Mouse (Mus musculus) limb, embryonic 10.5 days (tissue): ENCODE data around the gene 2810408A11Rik. TPM values are rescaled to one million over a fixed set of nuclear protein-coding genes. Genes with fewer than 3 reads are reported as not detected.
"Not testable (repeated sequence)": the region's sequence is repeated elsewhere in the genome, so short reads cannot be mapped to it uniquely, and the experiment has no call there.

Source experiments
- DNase-seq: peaks from one replicate; pipeline ENCODE4 v3.0.0-alpha.2; 2017; ENCODE audit warnings: low spot score
- H3K27ac ChIP-seq: fragments of 300-500 bp; sonication (generic); 2 replicates; pipeline ENCODE4 v1.5.1; 2016; ENCODE audit warnings: mild to moderate bottlenecking
- H3K27me3 ChIP-seq: fragments of 300-500 bp; sonication (generic); 2 replicates; pipeline ENCODE4 v1.6.1; 2016; ENCODE audit warnings: low read depth, mild to moderate bottlenecking; ENCODE audit not compliant: poor library complexity, severe bottlenecking
- H3K36me3 ChIP-seq: fragments of 300-500 bp; sonication (generic); 2 replicates; pipeline ENCODE4 v1.6.1; 2016; ENCODE audit warnings: mild to moderate bottlenecking, moderate library complexity
- H3K4me1 ChIP-seq: fragments of 300-500 bp; sonication (generic); 2 replicates; pipeline ENCODE4 v1.6.1; 2016
- H3K4me3 ChIP-seq: fragments of 300-500 bp; sonication (generic); 2 replicates; pipeline ENCODE4 v1.5.1; 2016; ENCODE audit warnings: mild to moderate bottlenecking, moderate library complexity
- H3K9me3 ChIP-seq: fragments of 300-500 bp; sonication (generic); replicated peaks from 2 replicates; pipeline ENCODE4 v1.6.1; 2016; ENCODE audit warnings: mild to moderate bottlenecking
- WGBS: fragments of 180-500 bp; shearing (Covaris S2); methylation state at CpG from one replicate; pipeline ENCODE4 v1.1.7; 2016; 5-methylcytosine and 5-hydroxymethylcytosine counted together
- polyA plus RNA-seq: library from polyadenylated mRNA; unstranded; fragments of >200 nt; fragmentation: Nextera tagmentation; extraction: Ambion mirVana; gene quantifications from 2 replicates; pipeline ENCODE4 v1.2.1, GENCODE M21; 2016

The 2810408A11Rik gene
- polyA plus RNA-seq, 1 experiment from 2014 or later: 25.8 TPM

- Histone ChIP-seq H3K4me3 (no peak overlapping the region), H3K27ac (peak overlapping the region; percentile 99), H3K27me3 (no peaks in the 10 kb centered on the region), H3K36me3 (peaks cover 21% of the 10 kb centered on the region), H3K9me3 (no peaks in the 10 kb centered on the region), H3K4me1 (peaks cover 29% of the 10 kb centered on the region)
- 70% methylated on average over 3 of the region's 3 CpGs for WGBS
- no peak for DNase-seq
These were observed 22.0 kb upstream of the 2810408A11Rik start for GRCm38 (mm10) chr11:69922796-69923195.

DNA sequence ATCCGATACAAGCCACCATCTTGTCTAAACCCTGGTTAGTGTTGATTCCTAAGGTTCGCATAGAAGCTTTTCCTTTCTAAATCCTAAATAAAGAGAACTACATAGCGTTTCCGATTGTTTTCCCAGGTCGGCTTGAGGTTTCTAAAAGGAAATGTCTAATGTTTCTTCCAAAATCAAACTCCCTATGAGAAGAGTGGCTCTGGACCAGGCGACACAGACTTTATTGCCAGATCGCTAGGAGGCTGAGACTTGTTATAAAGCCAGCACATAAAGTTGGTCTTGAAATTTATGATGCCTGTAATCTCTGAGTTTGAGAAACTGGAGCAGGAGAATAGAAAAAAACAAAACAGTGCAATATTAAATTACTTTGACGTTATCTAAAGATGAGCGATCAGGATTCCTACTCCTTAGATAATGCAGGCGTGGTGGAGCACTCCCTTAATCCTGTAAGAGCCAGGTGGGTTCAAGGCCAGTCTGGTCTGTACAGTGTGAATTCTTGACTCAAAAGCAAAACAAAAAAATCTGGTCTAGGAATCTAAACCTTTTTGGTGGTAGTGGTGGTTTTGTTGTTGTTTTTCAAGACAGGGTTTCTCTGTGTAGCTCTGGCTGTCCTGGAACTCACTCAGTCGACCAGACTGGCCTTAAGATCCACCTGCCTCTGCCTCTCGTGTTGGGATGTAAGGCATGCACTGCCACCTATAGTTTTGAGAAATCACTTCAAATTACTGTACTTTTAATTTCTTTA lies 21.4 kb upstream of the 2810408A11Rik start:
- Histone ChIP-seq H3K36me3 (peaks cover 27% of the 10 kb centered on the region), H3K4me3 (peak overlapping the region; percentile 100), H3K27me3 (no peaks in the 10 kb centered on the region), H3K27ac (peak overlapping the region; percentile 99), H3K9me3 (no peaks in the 10 kb centered on the region), H3K4me1 (peaks cover 35% of the 10 kb centered on the region)
- whole genome bisulfite sequencing: 5% methylated on average over 12 of the region's 12 CpGs
- no peak for DNase-seq

DNA sequence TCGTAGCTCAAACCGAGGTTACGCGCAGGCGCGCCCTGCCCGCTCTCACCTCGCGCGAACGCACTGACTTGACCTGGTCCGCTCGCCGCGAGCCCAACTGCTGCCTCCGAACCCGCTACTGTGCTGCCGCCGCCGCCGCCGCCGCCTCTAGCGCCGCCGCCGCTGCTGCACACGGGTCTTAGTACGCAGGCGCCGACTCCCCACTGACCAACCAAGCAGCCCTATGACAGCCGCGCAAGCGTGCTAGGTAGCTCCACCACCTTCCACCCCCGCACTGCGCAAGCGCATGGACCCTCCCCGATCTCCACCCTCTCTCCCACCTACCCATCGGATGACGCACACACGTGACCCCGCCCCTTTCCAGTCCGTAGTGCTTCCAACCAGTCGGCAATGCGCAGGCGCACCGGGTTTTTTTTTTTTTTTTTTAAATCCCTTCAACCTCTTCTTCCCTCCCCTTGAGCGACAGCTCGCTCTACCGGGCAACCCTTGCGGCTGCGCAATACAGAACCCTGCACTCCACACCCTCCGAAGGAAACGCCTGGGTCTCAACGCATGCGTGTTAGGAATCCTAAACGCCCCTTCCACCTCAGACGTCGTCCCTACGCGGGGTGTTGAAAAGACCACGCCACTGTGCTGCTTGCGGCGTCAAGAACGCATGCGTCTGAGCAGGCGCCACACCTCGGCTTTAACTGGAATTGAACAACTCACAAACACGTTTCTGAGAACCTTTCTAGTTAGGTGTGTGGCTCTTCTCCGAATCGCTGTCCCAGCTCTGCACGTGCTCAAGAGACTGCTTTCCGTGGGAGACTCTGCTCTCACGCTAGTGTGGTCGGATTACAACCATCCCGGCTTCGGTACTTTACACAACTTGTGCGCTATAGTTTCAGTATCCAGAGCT lies 20.6 kb upstream of the 2810408A11Rik start, which contains the start of gene Eif5a:
Gene Eif5a (minus strand): TSS at position 845 of the 898 bp plus-strand sequence.
- WGBS: under 1% methylated on average over 78 of the region's 78 CpGs
- no peaks in the 10 kb centered on the region for H3K27me3 ChIP-seq

GRCm38 (mm10) chr11:69920266-69921031 lies 19.7 kb upstream of the 2810408A11Rik start:
- Histone ChIP-seq H3K9me3 (no peaks in the 10 kb centered on the region), H3K27me3 (no peaks in the 10 kb centered on the region), H3K36me3 (peaks cover 45% of the 10 kb centered on the region), H3K4me3 (peak overlapping the region; percentile 100), H3K27ac (peak overlapping the region; percentile 99), H3K4me1 (peaks cover 49% of the 10 kb centered on the region)
- under 1% methylated on average over 65 of the region's 65 CpGs for WGBS
- DNase-seq: peak; percentile 82

More for the DNA sequence above, 20.6 kb upstream of the 2810408A11Rik start, which contains the start of gene Eif5a:
- H3K4me1 ChIP-seq: peaks cover 40% of the 10 kb centered on the region
- peak within 1 kb of the TSS; percentile 99 for H3K27ac ChIP-seq
- peak within 1 kb of the TSS; percentile 100 for H3K4me3 ChIP-seq
- H3K9me3 ChIP-seq: no peaks in the 10 kb centered on the region
- DNase-seq: peak; percentile 100
- peaks cover 35% of the 10 kb centered on the region for H3K36me3 ChIP-seq

DNA sequence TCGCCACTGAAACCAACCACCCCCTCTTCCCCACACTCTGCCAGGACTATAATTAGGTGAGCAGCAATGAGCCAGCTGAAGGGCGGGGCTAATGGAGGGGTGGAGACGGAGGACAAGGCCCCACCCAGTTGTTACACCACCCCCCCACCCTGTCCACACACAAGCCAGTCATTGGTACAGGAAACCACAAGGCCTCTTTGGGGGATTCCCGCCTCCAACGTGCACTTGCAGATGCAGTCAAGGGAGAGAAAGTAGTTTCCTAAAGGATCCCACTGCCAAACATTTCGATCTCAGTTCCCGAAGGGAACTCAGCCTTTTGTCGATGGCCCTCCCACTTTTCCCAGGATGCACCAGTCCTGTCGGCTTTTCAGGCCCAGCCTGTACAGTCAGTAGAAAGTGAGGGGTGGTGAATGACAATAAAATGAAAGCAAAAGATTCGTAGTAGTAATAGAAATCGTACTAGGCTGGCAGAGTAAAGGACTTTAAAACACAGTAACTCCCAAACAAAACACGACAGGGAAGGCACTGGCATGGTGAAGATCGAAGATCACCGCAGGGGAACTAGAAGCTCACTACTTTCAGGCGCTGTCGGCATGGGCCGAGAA lies 19.0 kb upstream of the 2810408A11Rik start:
- H3K27me3 ChIP-seq: no peaks in the 10 kb centered on the region
- no peaks in the 10 kb centered on the region for H3K9me3 ChIP-seq
- peak overlapping the region; percentile 100 for H3K4me3 ChIP-seq
- H3K36me3 ChIP-seq: peaks cover 51% of the 10 kb centered on the region
- peaks cover 56% of the 10 kb centered on the region for H3K4me1 ChIP-seq
- under 1% methylated on average over 17 of the region's 17 CpGs for WGBS
- H3K27ac ChIP-seq: peak overlapping the region; percentile 99
- peak; percentile 72 for DNase-seq

DNA sequence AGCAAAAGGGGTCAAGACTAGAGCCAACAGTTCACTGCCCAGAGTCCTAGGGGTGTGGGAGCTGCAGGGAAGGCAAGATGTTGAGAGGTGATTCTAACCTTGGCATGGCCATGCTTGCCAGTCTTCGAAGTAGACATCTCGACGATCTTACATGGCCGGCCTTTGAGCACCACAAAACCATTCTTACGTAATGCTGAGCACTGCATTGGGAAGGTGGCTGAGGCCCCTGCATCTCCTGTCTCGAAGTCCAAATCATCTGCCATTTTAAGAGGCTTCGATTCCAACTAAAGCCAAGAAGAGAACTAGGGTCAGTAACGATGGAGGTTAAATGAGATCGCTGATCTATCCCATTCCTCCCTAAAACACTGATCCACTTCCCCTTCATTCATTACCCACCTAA lies 18.3 kb upstream of the 2810408A11Rik start:
- H3K4me1 ChIP-seq: peaks cover 63% of the 10 kb centered on the region
- no peaks in the 10 kb centered on the region for H3K27me3 ChIP-seq
- H3K9me3 ChIP-seq: no peaks in the 10 kb centered on the region
- H3K4me3 ChIP-seq: peak overlapping the region; percentile 100
- WGBS: 87% methylated on average over 9 of the region's 9 CpGs
- peaks cover 54% of the 10 kb centered on the region for H3K36me3 ChIP-seq
- DNase-seq: no peak
- H3K27ac ChIP-seq: peak overlapping the region; percentile 99; the same call in 1 of the 2 replicates

- peaks cover 60% of the 10 kb centered on the region for H3K36me3 ChIP-seq
- H3K4me1 ChIP-seq: peaks cover 69% of the 10 kb centered on the region
- no peak overlapping the region for H3K27ac ChIP-seq
- no peak for DNase-seq
- H3K9me3 ChIP-seq: no peaks in the 10 kb centered on the region
- H3K4me3 ChIP-seq: peak overlapping the region; percentile 100; the same call in 1 of the 2 replicates
- H3K27me3 ChIP-seq: no peaks in the 10 kb centered on the region
- 89% methylated on average over 5 of the region's 5 CpGs for WGBS
These were observed 17.3 kb upstream of the 2810408A11Rik start for GRCm38 (mm10) chr11:69918118-69918517.

DNA sequence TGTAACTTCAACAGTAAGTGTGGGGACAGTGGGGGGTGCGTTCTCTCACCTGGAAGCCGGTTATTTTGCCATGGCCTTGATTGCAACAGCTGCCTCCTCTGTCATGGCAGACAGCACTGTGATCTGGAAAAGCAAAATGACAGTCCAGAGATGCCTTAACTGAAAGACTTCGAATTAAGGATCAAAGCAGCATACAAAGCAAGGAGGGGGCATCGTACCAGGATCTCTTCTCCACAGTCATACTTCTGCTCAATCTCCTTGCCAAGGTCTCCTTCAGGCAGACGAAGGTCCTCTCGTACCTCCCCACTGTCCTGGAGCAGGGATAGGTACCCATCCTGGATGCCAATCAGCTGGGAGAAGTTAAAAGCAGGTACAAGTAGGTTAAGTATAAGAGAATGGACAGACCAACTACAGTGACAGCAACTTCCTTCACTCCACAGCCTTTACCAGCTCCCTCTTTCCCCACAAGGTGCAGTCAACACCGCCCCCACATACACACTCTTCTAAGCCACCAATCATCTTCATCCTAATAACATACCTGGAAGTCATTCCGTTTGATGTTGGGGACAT lies 16.7 kb upstream of the 2810408A11Rik start:
- 89% methylated on average over 8 of the region's 8 CpGs for WGBS
- H3K27ac ChIP-seq: no peak overlapping the region
- peaks cover 65% of the 10 kb centered on the region for H3K4me1 ChIP-seq

DNA sequence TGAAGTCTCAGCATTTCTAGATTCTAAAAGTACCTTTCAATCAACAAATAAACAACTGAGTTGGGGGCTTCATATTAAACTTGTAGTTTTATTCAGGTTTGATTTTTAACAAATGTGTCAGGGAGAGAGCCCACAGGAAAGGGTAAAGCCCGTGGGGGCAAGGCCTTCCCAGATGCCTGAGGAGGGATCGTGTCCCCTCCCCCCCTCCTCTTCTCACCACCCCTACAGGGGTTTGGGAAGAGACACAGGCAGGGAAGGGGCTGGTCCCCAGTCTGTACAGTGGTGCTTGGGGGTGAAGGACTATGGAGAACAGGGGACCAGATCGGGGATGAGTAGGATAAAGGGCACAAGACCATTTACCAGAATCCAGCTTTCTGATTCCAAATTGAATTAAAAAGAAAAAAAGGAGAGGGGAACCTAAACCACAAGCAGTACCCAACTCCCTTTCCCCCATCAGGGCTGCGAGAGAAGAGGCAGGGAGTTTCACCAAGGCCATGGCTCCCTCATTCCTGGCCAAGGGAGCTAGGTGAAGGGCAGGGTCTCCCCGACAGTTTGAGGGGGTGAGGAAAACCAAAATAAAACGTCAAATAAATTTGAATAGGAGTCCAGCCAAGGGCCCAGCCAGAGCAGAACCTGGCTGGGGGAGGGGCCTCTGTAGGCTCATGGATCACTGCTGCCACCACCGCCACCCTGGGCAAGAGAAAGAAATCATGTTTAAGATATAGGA lies 16.0 kb upstream of the 2810408A11Rik start:
- H3K4me1 ChIP-seq: peaks cover 61% of the 10 kb centered on the region

More for the DNA sequence above, 16.7 kb upstream of the 2810408A11Rik start:
- no peaks in the 10 kb centered on the region for H3K9me3 ChIP-seq
- no peak for DNase-seq
- H3K4me3 ChIP-seq: no peak overlapping the region; the same call in 1 of the 2 replicates
- H3K36me3 ChIP-seq: peaks cover 67% of the 10 kb centered on the region
- no peaks in the 10 kb centered on the region for H3K27me3 ChIP-seq

GRCm38 (mm10) chr11:69915667-69916627 lies 15.2 kb upstream of the 2810408A11Rik start:
- DNase-seq: peak; percentile 31
- WGBS: 71% methylated on average over 5 of the region's 5 CpGs

More for the DNA sequence above, 16.0 kb upstream of the 2810408A11Rik start:
- Histone ChIP-seq H3K36me3 (peaks cover 73% of the 10 kb centered on the region), H3K4me3 (peak overlapping the region; percentile 81; the same call in 1 of the 2 replicates)
- H3K27me3 ChIP-seq, H3K27ac ChIP-seq, DNase-seq, H3K9me3 ChIP-seq: not testable (repeated sequence)
- 69% methylated on average over 7 of the region's 7 CpGs for WGBS

More at GRCm38 (mm10) chr11:69915667-69916627, 15.2 kb upstream of the 2810408A11Rik start:
- peaks cover 59% of the 10 kb centered on the region for H3K4me1 ChIP-seq
- H3K27ac ChIP-seq: no peak overlapping the region; the same call in 1 of the 2 replicates
- peaks cover 82% of the 10 kb centered on the region for H3K36me3 ChIP-seq
- H3K27me3 ChIP-seq: no peaks in the 10 kb centered on the region
- no peaks in the 10 kb centered on the region for H3K9me3 ChIP-seq
- H3K4me3 ChIP-seq: peak overlapping the region; percentile 81
